Mouse (Mus musculus) CH12.LX (cell line): ENCODE measurements around the gene Prep.

Experiments used
- CTCF ChIP-seq, 2 experiments: IDR thresholded peaks in 1 of 2; conservative IDR thresholded peaks in 1 of 2; 2 replicates each; pipeline ENCODE4 v1.5.1; 2011 to 2012; ENCODE audit warnings: low read depth in 2 of 2, low read length in 2 of 2, improper control_type of control experiment in 1 of 2, inconsistent platforms in 1 of 2, mild to moderate bottlenecking in 1 of 2, moderate library complexity in 1 of 2
- POLR2A ChIP-seq: IDR thresholded peaks from 2 replicates; pipeline ENCODE4 v1.6.1; 2011; ENCODE audit warnings: low read depth, mild to moderate bottlenecking, improper control_type of control experiment, low read length
- RAD21 ChIP-seq: IDR thresholded peaks from 2 replicates; pipeline ENCODE4 v1.6.1; 2011; ENCODE audit warnings: low read depth, mild to moderate bottlenecking, low read length, improper control_type of control experiment, moderate library complexity
- ZMIZ1 ChIP-seq: IDR thresholded peaks from 2 replicates; pipeline ENCODE4 v1.6.1; 2012; ENCODE audit warnings: low read depth, mild to moderate bottlenecking, inconsistent platforms, low read length, improper control_type of control experiment

DNA sequence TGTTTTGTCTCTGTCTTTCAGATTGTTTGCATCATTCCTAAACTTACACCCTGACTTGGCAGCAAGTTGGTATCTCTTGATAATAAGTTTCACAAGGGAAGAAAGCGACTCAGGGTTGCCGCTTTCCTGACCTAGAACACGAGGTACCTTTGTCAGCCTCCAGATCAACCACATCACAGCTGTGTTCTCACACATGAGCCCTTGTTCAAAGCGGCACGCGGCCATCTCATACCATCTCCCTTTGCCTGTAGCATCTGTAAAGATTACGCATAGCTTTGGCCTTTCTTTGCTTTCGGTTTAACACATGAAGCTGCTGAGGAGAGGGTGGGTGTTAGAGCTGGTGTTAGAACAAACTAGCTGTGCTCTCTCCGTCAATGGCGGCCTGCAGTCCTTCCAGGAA is 46.7 kb upstream of the Prep start:
- TF ChIP-seq ZMIZ1 (no peak), POLR2A (no peak), CTCF (conservative IDR thresholded peaks at IDR 0.05 in 1 of 2, IDR thresholded peaks at IDR 0.05 in 1 of 2; ENCODE audit: low read depth in 2 of 2, low read length in 2 of 2) (no peak), RAD21 (no peak)
